Mouse (Mus musculus) MEL (cell line): Measurements from ENCODE around the gene Ceacam19. TPM values are rescaled to one million over a fixed set of nuclear protein-coding genes. Genes with fewer than 3 reads are reported as not detected.
A peak's percentile ranks its signal among the peaks of the same experiment; 100 is the strongest.

ENCODE experiments used
- DNase-seq: peaks from one replicate; pipeline ENCODE4 v3.0.0; 2011; ENCODE audit warnings: low read depth, low spot score
- H3K27ac ChIP-seq: 2 replicates; pipeline ENCODE4 v1.5.1; 2012; ENCODE audit warnings: low read depth, mild to moderate bottlenecking, control low read depth, low read length, moderate library complexity; ENCODE audit not compliant: control insufficient read depth
- H3K27me3 ChIP-seq, 2 experiments: fragments of 150-350 bp in 1 of 2; sonication (generic) in 1 of 2; 2 replicates each; pipeline ENCODE4 v1.6.1; 2012; ENCODE audit warnings: low read length in 2 of 2, mild to moderate bottlenecking in 2 of 2, improper control_type of control experiment in 1 of 2, moderate library complexity in 1 of 2; ENCODE audit not compliant: insufficient read depth in 2 of 2, control insufficient read depth in 1 of 2
- H3K36me3 ChIP-seq, 2 experiments: 2 replicates each; pipeline ENCODE4 v1.6.1; 2012 to 2014; ENCODE audit warnings: low read length in 2 of 2, improper control_type of control experiment in 1 of 2, inconsistent platforms in 1 of 2, mild to moderate bottlenecking in 1 of 2; ENCODE audit not compliant: insufficient read depth in 2 of 2, control insufficient read depth in 1 of 2
- H3K4me1 ChIP-seq, 2 experiments: fragments of 150-350 bp in 1 of 2; sonication (generic) in 1 of 2; 2 replicates each; pipeline ENCODE4 v1.6.1; 2012; ENCODE audit warnings: low read length in 2 of 2, improper control_type of control experiment in 1 of 2, mild to moderate bottlenecking in 1 of 2; ENCODE audit not compliant: insufficient read depth in 2 of 2, control insufficient read depth in 1 of 2
- H3K4me3 ChIP-seq, 2 experiments: fragments of 150-350 bp in 1 of 2; sonication (generic) in 1 of 2; 2 replicates each; pipeline ENCODE4 v1.5.1; 2012; ENCODE audit warnings: low read depth in 2 of 2, low read length in 2 of 2, mild to moderate bottlenecking in 2 of 2, moderate library complexity in 2 of 2, control low read depth in 1 of 2, improper control_type of control experiment in 1 of 2; ENCODE audit not compliant: control insufficient read depth in 1 of 2, insufficient read depth in 1 of 2
- H3K79me2 ChIP-seq: 2 replicates; pipeline ENCODE4 v1.6.1; 2012; ENCODE audit warnings: mild to moderate bottlenecking, low read length, moderate library complexity; ENCODE audit not compliant: control insufficient read depth, poor library complexity, insufficient read depth
- H3K9ac ChIP-seq: 2 replicates; pipeline ENCODE4 v1.6.1; 2012; ENCODE audit warnings: low read depth, mild to moderate bottlenecking, control low read depth, low read length, moderate library complexity; ENCODE audit not compliant: control insufficient read depth, poor library complexity, severe bottlenecking
- H3K9me3 ChIP-seq: fragments of 150-350 bp; sonication (generic); replicated peaks from 2 replicates; pipeline ENCODE4 v1.6.1; 2012; ENCODE audit warnings: mild to moderate bottlenecking, low read length, improper control_type of control experiment, moderate library complexity; ENCODE audit not compliant: insufficient read depth
- BHLHE40 ChIP-seq: IDR thresholded peaks from 2 replicates; pipeline ENCODE4 v1.6.1; 2012; ENCODE audit warnings: low read depth, mild to moderate bottlenecking, inconsistent platforms, low read length, improper control_type of control experiment, borderline replicate concordance
- ETS1 ChIP-seq: IDR thresholded peaks from 2 replicates; pipeline ENCODE4 v1.6.1; 2012; ENCODE audit warnings: low read depth, mild to moderate bottlenecking, inconsistent platforms, low read length, improper control_type of control experiment, moderate library complexity
- MAFK ChIP-seq: IDR thresholded peaks from 2 replicates; pipeline ENCODE4 v1.6.1; 2011; ENCODE audit warnings: low read depth, mild to moderate bottlenecking, low read length, improper control_type of control experiment, borderline replicate concordance
- MAX ChIP-seq: IDR thresholded peaks from 2 replicates; pipeline ENCODE4 v1.6.1; 2011; ENCODE audit warnings: low read length, improper control_type of control experiment
- MEF2A ChIP-seq: IDR thresholded peaks from 2 replicates; pipeline ENCODE4 v1.6.1; 2014; ENCODE audit warnings: low read depth, mild to moderate bottlenecking, inconsistent platforms, low read length, improper control_type of control experiment; ENCODE audit not compliant: poor library complexity, insufficient replicate concordance, severe bottlenecking; ENCODE audit errors: extremely low read depth
- MXI1 ChIP-seq: IDR thresholded peaks from 2 replicates; pipeline ENCODE4 v1.6.1; 2011; ENCODE audit warnings: mild to moderate bottlenecking, low read depth, low read length, improper control_type of control experiment
- NRF1 ChIP-seq: IDR thresholded peaks from 2 replicates; pipeline ENCODE4 v1.6.1; 2014; ENCODE audit warnings: low read depth, mild to moderate bottlenecking, inconsistent platforms, low read length, improper control_type of control experiment, moderate library complexity; ENCODE audit not compliant: poor library complexity, insufficient read depth, severe bottlenecking
- TBP ChIP-seq: IDR thresholded peaks from 2 replicates; pipeline ENCODE4 v1.8.0; 2011; ENCODE audit warnings: low read depth, low read length, improper control_type of control experiment
- UBTF ChIP-seq: IDR thresholded peaks from 2 replicates; pipeline ENCODE4 v1.6.1; 2012; ENCODE audit warnings: low read depth, mild to moderate bottlenecking, inconsistent platforms, low read length, improper control_type of control experiment, moderate library complexity, borderline replicate concordance; ENCODE audit not compliant: insufficient read depth
- USF1 ChIP-seq: IDR thresholded peaks from 2 replicates; pipeline ENCODE4 v1.6.1; 2014; ENCODE audit warnings: low read depth, mild to moderate bottlenecking, inconsistent platforms, low read length, improper control_type of control experiment, moderate library complexity
- USF2 ChIP-seq, 2 experiments: IDR thresholded peaks; 2 replicates each; pipeline ENCODE4 v1.6.1; 2011 to 2012; ENCODE audit warnings: improper control_type of control experiment in 2 of 2, low read length in 2 of 2, borderline replicate concordance in 1 of 2, inconsistent platforms in 1 of 2, low read depth in 1 of 2, mild to moderate bottlenecking in 1 of 2; ENCODE audit not compliant: insufficient read depth in 1 of 2
- ZC3H11A ChIP-seq: IDR thresholded peaks from 2 replicates; pipeline ENCODE4 v1.6.1; 2012; ENCODE audit warnings: low read depth, mild to moderate bottlenecking, inconsistent platforms, low read length, improper control_type of control experiment
- polyA plus RNA-seq, 2 experiments: library from polyadenylated mRNA; stranded (reverse) in 1 of 2; unstranded in 1 of 2; fragments of >175 nt in 1 of 2; fragments of >200 nt in 1 of 2; gene quantifications; 2 replicates each; pipeline versions ENCODE4 v1.2.1 to v1.2.4; 2012; ENCODE audit warnings: low replicate concordance in 2 of 2, low read depth in 1 of 2; ENCODE audit not compliant: insufficient read length in 2 of 2, insufficient read depth in 1 of 2, missing spikeins in 1 of 2
- total RNA-seq: library from RNA; depleted of rRNA; stranded (reverse); fragments of 300-350 nt; gene quantifications from 2 replicates; pipeline ENCODE4 v1.2.3, GENCODE M21; 2012

Ceacam19 gene
- total and polyA plus RNA-seq, 3 experiments: 0.03 to 0.04 TPM; not detected in 1

GRCm38 (mm10) chr7:19935171-19935751 lies 47.5 kb upstream of the Ceacam19 start:
- Histone ChIP-seq H3K27me3 (no peaks in the 10 kb centered on the region; a peak in 1 of 4 replicates), H3K36me3 (0 out of 4 replicates have a peak, but pooled peaks cover 0 to 3% of the 10 kb centered on the region in 2 experiments), H3K9ac (no peak overlapping the region), H3K79me2 (no peaks in the 10 kb centered on the region)
- DNase-seq: no peak
- no peak for TF ChIP-seq BHLHE40
- TF ChIP-seq UBTF: no peak
- TF ChIP-seq MXI1: no peak
- TF ChIP-seq USF1: no peak
- TF ChIP-seq ZC3H11A: no peak
- no peak for TF ChIP-seq MAX
- no peak for TF ChIP-seq MEF2A
- no peak for TF ChIP-seq TBP
- TF ChIP-seq MAFK: no peak
- TF ChIP-seq USF2 (IDR thresholded peaks at IDR 0.05; ENCODE audit: borderline replicate concordance in 1 of 2, insufficient read depth in 1 of 2, low read depth in 1 of 2, low read length in 2 of 2): no peak
- TF ChIP-seq, all 39 proteins: peak for 0
- Histone ChIP-seq H3K27ac (no peak overlapping the region), H3K4me3 (no peak overlapping the region), H3K4me1 (peaks cover 2 to 6% of the 10 kb centered on the region in 2 experiments; a peak in 1 of 4 replicates), H3K9me3 (no peaks in the 10 kb centered on the region)

DNA sequence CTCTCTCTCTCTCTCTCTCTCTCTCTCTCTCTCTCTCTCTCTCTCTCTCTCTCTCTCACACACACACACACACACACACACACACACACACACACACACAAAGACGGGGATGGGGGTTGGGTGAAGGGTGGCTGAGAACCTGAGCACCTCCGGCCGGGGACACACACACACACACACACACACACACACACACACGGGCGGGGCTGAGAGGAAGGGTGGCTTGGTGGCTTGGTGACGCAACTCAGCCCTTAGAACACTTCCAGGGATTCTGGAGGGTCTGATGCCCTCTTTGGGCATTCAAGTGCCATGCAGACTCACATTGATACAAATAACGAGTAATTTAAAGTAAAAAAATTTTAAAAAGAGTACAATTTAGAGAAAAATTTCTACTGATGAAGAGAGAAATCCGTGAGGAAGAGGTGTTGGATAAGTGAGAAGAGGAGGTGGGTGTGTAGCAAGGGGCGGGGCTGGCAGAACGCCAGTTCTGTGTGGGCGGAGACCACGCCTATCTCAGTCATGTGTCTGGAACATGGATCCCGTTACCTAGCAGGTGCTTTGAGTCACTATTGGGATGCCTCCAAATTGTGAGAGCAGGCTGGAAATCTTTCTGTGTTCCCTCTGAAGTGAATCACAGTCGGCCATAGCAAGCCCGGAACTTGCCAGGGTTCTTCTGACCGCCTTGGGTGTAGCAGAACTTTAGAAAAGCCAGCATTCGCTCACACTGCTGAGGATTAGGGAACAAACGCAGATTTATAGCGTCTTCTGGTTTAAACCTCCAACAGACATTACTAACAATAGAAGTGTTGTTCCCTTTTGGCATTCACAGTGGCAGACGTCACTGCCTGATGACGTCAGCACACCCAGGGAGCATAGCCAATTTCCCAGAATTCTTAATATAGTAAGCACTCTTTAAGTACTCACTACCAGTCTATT lies 45.4 kb upstream of the Ceacam19 start:
- Histone ChIP-seq H3K27ac (peak overlapping the region; percentile 26), H3K9ac (no peak overlapping the region), H3K79me2 (no peaks in the 10 kb centered on the region), H3K27me3 (no peaks in the 10 kb centered on the region), H3K36me3 (0 out of 4 replicates have a peak, but pooled peaks cover 0 to 3% of the 10 kb centered on the region in 2 experiments), H3K4me1 (peaks cover 2 to 6% of the 10 kb centered on the region in 2 experiments; a peak in 1 of 4 replicates), H3K4me3 (peak overlapping the region; percentile 40 to 48; a peak in 3 of 4 replicates), H3K9me3 (no peaks in the 10 kb centered on the region)
- peak; percentile 75 for DNase-seq
- TF ChIP-seq ETS1 (0 out of 2 replicates have a peak, but pooled peaks have one; percentile 7), NRF1 (no peak), USF1 (peak; percentile 58; the same call in 1 of the 2 replicates), MAX (peak; percentile 30; the same call in 1 of the 2 replicates)
